Comparison of ENCODE assay signal across 25 mouse cellular contexts in genomic region chr19:57391545-57391944, GRCm38 (mm10). TPM values are rescaled to one million over a fixed set of nuclear protein-coding genes. Genes with fewer than 3 reads are reported as not detected.
DNase-seq lines count a peak whose midpoint lies in the region; ATAC-seq and TF ChIP-seq lines count a peak whose summit lies in the region.
"Had no signal": no experiment of that assay in that cellular context is flagged by ENCODE, and none has a peak within 500 bp of the region (broad histone marks: within the 10 kb centered on the region; RNA-seq: fewer than 3 reads in every experiment).

No protein-coding gene starts in this region.

- no peak overlapping the region for H3K9ac ChIP-seq in heart, embryonic 12.5 days
- H3K9ac ChIP-seq in limb, embryonic 11.5 days (ENCODE audit: low read length) = no peak overlapping the region
- H3K9ac ChIP-seq in liver, embryonic 13.5 days = no peak overlapping the region
- no peak overlapping the region for H3K9ac ChIP-seq in stomach, embryonic 15.5 days
- no peak overlapping the region for H3K9ac ChIP-seq in midbrain, postnatal 0 days (replicated peaks; ENCODE audit: low read length, poor library complexity, severe bottlenecking)
- H3K9ac ChIP-seq: liver, embryonic 15.5 days; midbrain, embryonic 12.5 days; neural tube, embryonic 13.5 days had no signal

- intact Hi-C loops in heart, postnatal 36 days (cut with DNase I) = no loop called here

- no peak overlapping the region for H3K4me3 ChIP-seq in heart, embryonic 12.5 days
- no peak overlapping the region for H3K4me3 ChIP-seq in limb, embryonic 11.5 days (ENCODE audit: low read depth, low read length)
- no peak overlapping the region for H3K4me3 ChIP-seq in limb, embryonic 10.5 days
- H3K4me3 ChIP-seq in liver, embryonic 13.5 days (replicated peaks) = no peak overlapping the region
- no peak overlapping the region for H3K4me3 ChIP-seq in stomach, embryonic 15.5 days (replicated peaks)
- no peak overlapping the region for H3K4me3 ChIP-seq in midbrain, postnatal 0 days (ENCODE audit: low read depth, low read length)
- H3K4me3 ChIP-seq: left cerebral cortex, adult 2 months; liver, embryonic 15.5 days; midbrain, embryonic 12.5 days; myocyte; neural tube, embryonic 13.5 days had no signal

- no peak for TF ChIP-seq CTCF in midbrain, postnatal 0 days (IDR thresholded peaks at IDR 0.05)

- peaks cover 17% of the 10 kb centered on the region for H3K4me1 ChIP-seq in heart, embryonic 12.5 days (replicated peaks)
- no peaks in the 10 kb centered on the region for H3K4me1 ChIP-seq in limb, embryonic 11.5 days (ENCODE audit: control insufficient read depth, insufficient read depth, low read length)
- H3K4me1 ChIP-seq in limb, embryonic 10.5 days = no peaks in the 10 kb centered on the region
- H3K4me1 ChIP-seq in liver, embryonic 13.5 days (replicated peaks) = peaks cover 26% of the 10 kb centered on the region
- no peaks in the 10 kb centered on the region for H3K4me1 ChIP-seq in stomach, embryonic 15.5 days
- H3K4me1 ChIP-seq in midbrain, postnatal 0 days (ENCODE audit: insufficient read depth, low read length) = no peaks in the 10 kb centered on the region
- H3K4me1 ChIP-seq: midbrain, embryonic 12.5 days; neural tube, embryonic 13.5 days had no signal

- no peak overlapping the region for H3K4me2 ChIP-seq in heart, embryonic 12.5 days
- H3K4me2 ChIP-seq in limb, embryonic 11.5 days (ENCODE audit: low read depth, severe bottlenecking) = no peak overlapping the region
- no peak overlapping the region for H3K4me2 ChIP-seq in liver, embryonic 13.5 days
- no peak overlapping the region for H3K4me2 ChIP-seq in stomach, embryonic 15.5 days
- H3K4me2 ChIP-seq in midbrain, postnatal 0 days (ENCODE audit: low read depth, low read length, poor library complexity, severe bottlenecking) = no peak overlapping the region
- H3K4me2 ChIP-seq: liver, embryonic 15.5 days; midbrain, embryonic 12.5 days; neural tube, embryonic 13.5 days had no signal

- H3K36me3 ChIP-seq in heart, embryonic 12.5 days = peaks cover 36% of the 10 kb centered on the region
- H3K36me3 ChIP-seq in limb, embryonic 11.5 days (ENCODE audit: control insufficient read depth, insufficient read depth, low read length) = peaks cover 2% of the 10 kb centered on the region
- peaks cover 49% of the 10 kb centered on the region for H3K36me3 ChIP-seq in limb, embryonic 10.5 days
- peaks cover 39% of the 10 kb centered on the region for H3K36me3 ChIP-seq in liver, embryonic 13.5 days
- peaks cover 19% of the 10 kb centered on the region for H3K36me3 ChIP-seq in stomach, embryonic 15.5 days
- H3K36me3 ChIP-seq in midbrain, postnatal 0 days (ENCODE audit: insufficient read depth, low read length) = peaks cover 25% of the 10 kb centered on the region

- no peaks in the 10 kb centered on the region for H3K27me3 ChIP-seq in heart, embryonic 12.5 days (replicated peaks)
- H3K27me3 ChIP-seq in limb, embryonic 11.5 days (ENCODE audit: control insufficient read depth, insufficient read depth, low read length) = no peaks in the 10 kb centered on the region
- H3K27me3 ChIP-seq in limb, embryonic 10.5 days (ENCODE audit: low read depth, poor library complexity, severe bottlenecking) = no peaks in the 10 kb centered on the region
- no peaks in the 10 kb centered on the region for H3K27me3 ChIP-seq in liver, embryonic 13.5 days
- no peaks in the 10 kb centered on the region for H3K27me3 ChIP-seq in stomach, embryonic 15.5 days (replicated peaks)
- H3K27me3 ChIP-seq in midbrain, postnatal 0 days (ENCODE audit: insufficient read depth, low read length) = no peaks in the 10 kb centered on the region
- H3K27me3 ChIP-seq: CH12.LX; liver, embryonic 15.5 days; midbrain, embryonic 12.5 days; neural tube, embryonic 13.5 days; Patski had no signal

- ATAC-seq in heart, embryonic 12.5 days (ENCODE audit: insufficient number of reproducible peaks, low FRiP score) = peak; percentile 45; the same call in 1 of the 2 replicates
- ATAC-seq in limb, embryonic 11.5 days (ENCODE audit: insufficient number of reproducible peaks, low FRiP score, low TSS enrichment, low read depth) = peak; percentile 35; the same call in 1 of the 2 replicates
- 0 out of 2 replicates have a peak, but pooled peaks have one; percentile 15 for ATAC-seq in liver, embryonic 13.5 days (ENCODE audit: low read depth)
- 0 out of 2 replicates have a peak, but pooled peaks have one; percentile 35 for ATAC-seq in stomach, embryonic 15.5 days (ENCODE audit: insufficient read depth, low FRiP score, low read depth)
- no peak for ATAC-seq in midbrain, postnatal 0 days (ENCODE audit: low FRiP score)
- ATAC-seq: lung, postnatal 0 days; Patski had no signal

- no peak overlapping the region for H3K27ac ChIP-seq in heart, embryonic 12.5 days (ENCODE audit: poor library complexity, severe bottlenecking)
- H3K27ac ChIP-seq in limb, embryonic 11.5 days (replicated peaks; ENCODE audit: low read depth, low read length) = no peak overlapping the region
- H3K27ac ChIP-seq in limb, embryonic 10.5 days = no peak overlapping the region
- H3K27ac ChIP-seq in liver, embryonic 13.5 days = no peak overlapping the region
- no peak overlapping the region for H3K27ac ChIP-seq in stomach, embryonic 15.5 days
- no peak overlapping the region for H3K27ac ChIP-seq in midbrain, postnatal 0 days (ENCODE audit: low read depth, low read length)
- H3K27ac ChIP-seq: left cerebral cortex, adult 2 months; liver, embryonic 15.5 days; midbrain, embryonic 12.5 days; neural tube, embryonic 13.5 days had no signal

- no peak for DNase-seq in heart, postnatal 36 days
- DNase-seq in limb, embryonic 11.5 days (ENCODE audit: low spot score) = no peak
- no peak for DNase-seq in limb, embryonic 10.5 days (ENCODE audit: low spot score)
- no peak for DNase-seq in liver, embryonic 13.5 days
- DNase-seq in urinary bladder, adult 2 months (ENCODE audit: low spot score) = no peak
- no peak for DNase-seq in midbrain, postnatal 0 days (ENCODE audit: low spot score)
- DNase-seq: adrenal gland, postnatal 36 days; B cell, adult 2 months; cerebellum, adult 9-10 months; gastrocnemius, postnatal 36 days; kidney, adult 8-10 months; kidney, postnatal 10 days; right cerebral cortex, adult 18-20 months; right cerebral cortex, postnatal 4 days had no signal

- H3K9me3 ChIP-seq in heart, embryonic 12.5 days (replicated peaks) = no peaks in the 10 kb centered on the region
- no peaks in the 10 kb centered on the region for H3K9me3 ChIP-seq in limb, embryonic 11.5 days (ENCODE audit: control insufficient read depth, low read length)
- no peaks in the 10 kb centered on the region for H3K9me3 ChIP-seq in limb, embryonic 10.5 days (replicated peaks)
- H3K9me3 ChIP-seq in liver, embryonic 13.5 days (replicated peaks) = no peaks in the 10 kb centered on the region
- H3K9me3 ChIP-seq in stomach, embryonic 15.5 days = no peaks in the 10 kb centered on the region
- no peaks in the 10 kb centered on the region for H3K9me3 ChIP-seq in midbrain, postnatal 0 days (ENCODE audit: low read length)
- H3K9me3 ChIP-seq: G1E; liver, embryonic 15.5 days; midbrain, embryonic 12.5 days; neural tube, embryonic 13.5 days had no signal

- 93% methylated on average over 3 of the region's 3 CpGs for WGBS in heart, embryonic 12.5 days
- 91% methylated on average over 3 of the region's 3 CpGs for WGBS in limb, embryonic 11.5 days
- WGBS in limb, embryonic 10.5 days = 93% methylated on average over 3 of the region's 3 CpGs
- WGBS in liver, embryonic 13.5 days (ENCODE audit: insufficient replicate concordance) = 76% methylated on average over 3 of the region's 3 CpGs
- 98% methylated on average over 3 of the region's 3 CpGs for WGBS in stomach, embryonic 15.5 days
- 93% methylated on average over 3 of the region's 3 CpGs for WGBS in midbrain, postnatal 0 days

RNA-seq across cellular contexts. Expression of gene Fam160b1, which starts 31.1 kb away (rescaled TPM):
- 15.4 TPM in 2 replicates for polyA plus RNA-seq in heart, embryonic 12.5 days (2016; fragmentation: Nextera tagmentation; extraction: Ambion mirVana)
- 10 to 100 TPM; 11.5 to 11.6 TPM for total RNA-seq in heart, postnatal 36 days (2021)
- polyA plus RNA-seq in limb, embryonic 11.5 days (2014; fragmentation: Nextera tagmentation; extraction: Ambion mirVana) = 15.8 and 16.6 TPM in 2 replicates
- 12.2 and 13.2 TPM in 2 replicates for polyA plus RNA-seq in limb, embryonic 10.5 days (2016; fragmentation: Nextera tagmentation; extraction: Ambion mirVana)
- polyA plus RNA-seq in liver, embryonic 13.5 days (2015; fragmentation: Nextera tagmentation; extraction: Ambion mirVana) = 5.3 and 5.6 TPM in 2 replicates
- polyA plus RNA-seq in stomach, embryonic 15.5 days (2015; fragmentation: Nextera tagmentation; extraction: Ambion mirVana) = 13.9 and 14.3 TPM in 2 replicates
- polyA plus RNA-seq in urinary bladder, adult 2 months (2012; rRNA removed) = 13.9 and 17.3 TPM in 2 replicates
- 19.9 and 22.4 TPM in 2 replicates for total RNA-seq in midbrain, postnatal 0 days (2014; rRNA removed)
- 10.7 and 11.0 TPM in 2 replicates for polyA plus RNA-seq in midbrain, postnatal 0 days (2015; fragmentation: Nextera tagmentation; extraction: Ambion mirVana)
